Mouse (Mus musculus) heart, postnatal 36 days (tissue): Measurements from ENCODE around the gene Rab5b. TPM values are rescaled to one million over a fixed set of nuclear protein-coding genes. Genes with fewer than 3 reads are reported as not detected.
"Not testable (repeated sequence)": the region's sequence is repeated elsewhere in the genome, so short reads cannot be mapped to it uniquely, and the experiment has no call there.

Experiments used
- DNase-seq, 2 experiments: peaks; one replicate each; pipeline ENCODE4 v3.0.0; 2021 to 2022
- intact Hi-C: fragments of 180-260 bp; cut with DNase I; formaldehyde crosslinking; loops from one replicate; pipeline ENCODE4 v1.15.1; 2025
- total RNA-seq, 2 experiments: library from RNA; stranded (reverse); gene quantifications; 2 replicates each; pipeline ENCODE4 v1.2.3; 2021

The Rab5b gene
- total RNA-seq, 2 experiments from 2014 or later: 80.8 to 81.1 TPM

DNA sequence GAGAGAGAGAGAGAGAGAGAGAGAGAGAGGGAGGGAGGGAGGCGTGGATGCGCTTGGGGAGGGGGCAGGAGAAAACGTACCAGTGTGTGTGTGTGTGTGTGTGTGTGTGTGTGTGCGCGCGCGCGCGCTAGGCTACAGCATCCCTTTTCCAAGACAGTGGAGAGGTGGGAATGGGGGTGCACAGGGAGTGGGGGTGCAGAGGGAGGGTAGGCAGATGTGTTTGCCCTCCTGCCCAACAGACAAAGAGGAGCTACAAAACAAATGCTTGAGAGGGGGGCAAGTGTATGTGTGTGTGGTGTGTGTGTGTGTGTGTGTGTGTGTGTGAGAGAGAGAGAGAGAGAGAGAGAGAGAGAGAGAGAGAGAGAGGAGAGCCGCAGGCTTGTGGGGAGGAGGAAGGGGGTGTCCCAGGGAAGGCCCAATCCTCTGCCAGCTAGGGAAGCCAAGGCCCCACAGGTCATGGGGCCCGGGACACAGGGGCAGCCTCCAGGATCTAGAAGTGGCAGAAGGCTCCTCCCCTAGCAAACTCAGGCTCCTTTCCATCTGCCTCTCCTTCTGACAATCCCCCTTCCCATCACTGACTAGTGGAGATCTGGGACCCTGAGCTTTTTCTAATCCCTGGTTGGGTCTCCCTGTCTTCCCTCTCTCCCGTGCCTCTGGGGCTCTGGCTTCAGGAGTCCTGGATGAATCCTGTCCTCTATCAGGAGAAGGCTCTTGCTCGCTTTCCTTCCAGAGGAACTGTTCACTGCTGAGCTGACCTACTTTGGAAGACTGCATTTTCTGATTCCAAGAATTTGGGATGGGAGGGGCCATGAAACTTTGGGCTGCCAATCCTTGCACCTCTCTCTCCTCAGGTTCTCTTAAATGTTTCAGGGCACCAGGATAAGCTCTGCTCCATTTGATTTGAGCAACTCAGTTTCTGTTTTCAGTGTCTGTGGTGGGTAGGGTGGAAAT lies 49.6 kb downstream of the Rab5b start:
- peak; percentile 15 to 38 for DNase-seq
- intact Hi-C loops: no loop called here

DNA sequence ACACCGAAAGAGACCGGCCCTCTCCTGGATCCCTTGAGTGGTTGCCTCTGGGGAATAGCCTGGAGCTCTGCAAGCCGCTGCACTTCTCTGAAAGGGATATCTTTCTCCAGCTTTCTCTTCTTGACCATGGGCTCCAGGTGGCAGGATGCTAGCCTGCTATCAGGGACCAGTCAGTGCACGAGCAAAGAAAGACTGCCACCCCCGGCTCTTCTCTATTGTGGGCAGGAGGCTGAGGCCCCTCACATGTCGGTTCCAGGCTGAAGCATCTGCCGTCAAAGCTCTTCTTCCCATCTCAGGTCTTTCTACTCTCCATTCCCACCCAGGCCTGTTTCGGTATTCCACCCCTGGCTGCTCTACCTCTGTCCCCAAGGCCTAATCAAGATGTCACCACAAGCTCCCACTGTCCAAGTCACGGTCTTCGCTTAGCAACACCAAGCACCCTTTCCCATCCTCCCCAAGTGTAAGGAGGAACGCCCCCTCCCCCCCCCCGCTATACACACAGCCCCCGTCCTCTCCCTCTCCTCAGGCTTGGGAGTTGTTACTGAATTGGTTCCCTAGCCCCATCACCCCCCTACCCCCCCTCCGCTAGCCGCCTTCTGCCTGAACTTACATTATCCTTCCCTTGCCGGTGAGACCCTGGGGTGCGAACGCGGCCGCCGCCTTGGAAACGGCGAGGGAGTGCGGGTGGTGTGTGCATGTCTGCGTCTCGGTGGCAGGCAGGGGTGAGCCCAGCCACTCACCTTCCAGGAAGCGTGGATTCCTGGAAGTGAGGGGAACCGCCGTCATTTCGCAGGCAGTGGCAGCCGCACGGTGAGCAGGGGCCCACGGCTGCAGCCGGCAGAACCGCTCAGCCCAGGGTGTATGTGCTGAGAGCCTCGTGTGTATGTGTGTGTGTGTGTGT lies 50.7 kb downstream of the Rab5b start, which contains the start of gene Ikzf4:
Gene Ikzf4 (minus strand): TSS at position 881 of the 901 bp plus-strand sequence.
- intact Hi-C loops: no loop called here
- peak; percentile 42 to 49 for DNase-seq

DNA sequence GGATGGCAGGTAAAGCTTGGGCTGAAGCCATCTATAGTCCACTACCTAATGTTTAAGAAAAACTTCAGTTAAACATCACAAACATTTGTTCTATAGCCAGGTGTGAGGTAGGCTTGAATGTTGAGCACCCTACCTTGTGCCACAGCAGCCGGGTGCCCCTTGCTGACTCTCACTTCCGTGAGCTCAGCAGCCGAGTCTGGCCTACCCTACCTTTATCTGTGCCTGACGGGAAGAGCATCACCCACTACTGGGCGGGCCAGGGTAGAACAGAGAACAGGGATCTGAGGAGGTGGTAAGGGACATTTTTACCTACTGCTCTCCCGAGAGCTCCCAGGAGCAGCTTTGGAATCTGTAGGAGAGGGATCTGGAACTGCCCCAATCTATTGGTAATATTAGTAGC lies 53.3 kb downstream of the Rab5b start:
- no peak for DNase-seq

DNA sequence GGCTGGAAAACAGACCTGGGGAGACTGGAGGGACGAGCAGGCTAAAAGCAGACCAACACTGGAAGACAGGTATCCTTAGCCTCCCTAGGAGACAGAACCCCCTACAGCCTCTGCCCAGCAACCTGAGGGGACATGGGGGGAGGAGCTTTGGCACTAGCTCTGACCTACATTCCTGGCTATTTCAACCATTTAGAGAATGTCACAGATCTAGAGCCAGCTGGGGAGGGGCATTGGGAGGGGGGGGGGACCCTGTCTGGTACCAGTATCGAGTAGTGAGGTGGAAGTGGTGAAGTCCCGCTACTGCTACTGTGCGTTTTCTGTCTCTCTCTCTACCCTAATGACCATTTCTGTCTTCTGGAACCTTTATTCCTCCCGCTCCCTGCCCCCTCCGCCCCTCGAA lies 54.2 kb downstream of the Rab5b start:
- DNase-seq: no peak
- intact Hi-C loops: no loop called here

More for the DNA sequence above, 53.3 kb downstream of the Rab5b start:
- intact Hi-C loops: no loop called here

DNA sequence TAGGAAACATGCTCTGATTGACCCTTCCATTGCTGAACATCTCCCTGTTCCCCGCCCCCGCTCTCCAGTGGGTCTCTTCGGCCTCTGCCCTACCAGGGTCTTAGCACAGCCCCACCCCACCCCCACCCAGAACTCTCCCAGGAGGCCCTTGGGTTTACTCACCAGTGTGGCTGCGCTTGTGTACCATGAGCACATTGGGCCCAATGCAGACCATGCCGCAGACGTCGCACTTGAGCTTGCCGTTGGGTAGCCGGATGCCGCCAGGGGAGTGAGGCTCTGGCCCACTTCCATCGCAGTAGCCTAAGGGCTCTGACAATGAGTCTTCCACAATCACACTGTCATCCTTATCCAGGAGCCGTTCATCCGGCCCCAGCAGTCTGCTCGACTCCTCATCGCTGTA lies 55.2 kb downstream of the Rab5b start:
- intact Hi-C loops: no loop called here
- DNase-seq: no peak

DNA sequence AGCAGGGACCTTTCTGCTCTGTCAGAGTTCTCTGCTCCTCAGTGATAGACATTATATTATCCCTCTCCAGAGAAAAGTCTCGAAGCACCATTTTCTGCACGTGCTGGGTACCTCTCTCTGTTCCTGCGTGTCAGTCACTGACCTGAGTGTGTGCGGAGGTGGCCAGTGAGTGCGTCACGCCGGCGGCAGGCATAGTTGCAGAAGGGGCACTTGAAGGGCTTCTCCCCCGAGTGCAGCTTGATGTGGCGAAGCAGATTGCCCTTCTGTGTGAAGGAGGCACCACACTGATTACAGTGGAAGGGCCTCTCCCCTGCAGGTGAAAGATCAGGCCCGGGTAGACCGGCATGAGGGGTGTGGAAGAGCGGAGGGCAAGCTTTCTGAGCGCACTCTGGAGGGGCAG lies 56.1 kb downstream of the Rab5b start:
- intact Hi-C loops: no loop called here

DNA sequence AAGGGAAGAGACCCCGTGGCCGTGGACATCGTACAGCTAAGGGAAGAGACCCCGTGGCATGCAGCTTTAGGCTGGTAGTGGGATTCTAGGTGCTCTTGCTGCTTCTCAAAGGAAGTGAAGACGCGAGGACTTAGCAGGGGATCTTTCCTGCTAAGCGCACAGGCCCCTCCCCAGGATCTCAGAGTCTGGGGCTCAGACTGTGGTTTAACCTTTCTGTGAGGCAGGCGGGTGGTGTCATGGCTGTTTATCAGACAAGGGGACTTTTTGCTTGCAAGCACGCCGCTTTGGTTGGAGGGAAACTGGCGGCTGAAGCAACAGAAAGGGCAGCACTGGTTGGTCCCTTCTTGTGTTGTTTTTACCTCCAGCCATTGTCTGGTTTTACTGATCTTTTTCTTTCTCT lies 59.1 kb downstream of the Rab5b start:
- DNase-seq: no peak
- intact Hi-C loops: no loop called here

More for the DNA sequence above, 56.1 kb downstream of the Rab5b start:
- DNase-seq: no peak

DNA sequence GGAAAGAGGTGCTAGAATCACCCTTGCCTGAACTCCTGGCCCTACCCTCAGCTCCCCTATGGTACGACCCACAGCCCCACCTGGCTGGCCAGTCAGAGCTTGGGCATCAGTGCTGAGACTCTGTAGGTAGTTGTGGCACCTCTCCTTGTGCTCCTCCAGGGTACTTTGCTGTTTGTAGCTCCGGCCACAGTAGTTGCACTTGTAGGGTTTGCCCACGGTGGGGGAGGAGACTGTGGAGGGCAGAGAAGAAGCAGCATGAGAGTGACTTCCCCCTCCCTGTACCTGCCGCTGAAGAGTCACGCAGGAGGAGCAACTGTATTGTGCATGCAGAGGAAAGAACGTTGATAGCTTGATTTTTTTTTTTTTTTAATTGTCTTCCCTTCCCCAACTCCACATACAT lies 59.5 kb downstream of the Rab5b start:
- DNase-seq: no peak
- intact Hi-C loops: no loop called here

DNA sequence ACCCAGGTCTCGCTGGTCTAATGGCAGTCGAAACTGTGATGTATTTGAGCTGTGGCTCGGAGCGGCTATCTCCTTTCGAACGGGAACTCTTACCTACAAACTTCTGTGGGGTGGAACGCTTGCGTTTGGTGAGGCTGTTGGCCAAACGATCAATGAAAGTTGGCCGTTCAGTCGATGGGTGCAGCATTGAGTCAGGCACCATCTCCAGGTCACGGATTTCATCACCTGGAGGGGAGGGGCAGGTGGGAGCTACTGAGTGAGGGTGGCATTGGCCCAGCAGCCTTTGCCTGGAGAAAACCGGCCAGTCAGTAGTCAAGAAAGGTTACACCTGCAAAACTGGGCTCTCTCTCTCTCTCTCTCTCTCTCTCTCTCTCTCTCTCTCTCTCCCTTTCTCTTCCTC lies 60.4 kb downstream of the Rab5b start:
- no peak for DNase-seq
- intact Hi-C loops: no loop called here

DNA sequence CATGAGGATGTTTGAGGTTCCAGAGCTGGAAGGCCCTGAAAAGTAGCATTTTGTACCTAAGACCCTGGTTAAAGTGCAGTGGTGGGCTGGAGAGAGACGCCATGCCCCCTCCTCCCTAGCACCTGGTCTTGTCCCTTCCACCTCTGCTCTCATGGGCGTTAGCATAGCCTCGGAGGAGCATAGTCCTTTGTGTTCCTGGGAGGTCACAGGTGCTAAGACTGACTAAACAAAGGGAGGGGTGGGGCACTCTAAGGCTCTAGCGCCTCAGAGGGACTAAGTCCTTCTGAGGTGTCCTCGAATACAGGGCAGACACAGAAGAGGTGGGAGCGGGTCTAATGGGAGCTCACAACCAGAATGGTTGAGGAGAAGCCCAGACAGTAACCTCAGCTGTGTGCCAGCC lies 64.5 kb downstream of the Rab5b start:
- intact Hi-C loops: no loop called here
- no peak for DNase-seq

DNA sequence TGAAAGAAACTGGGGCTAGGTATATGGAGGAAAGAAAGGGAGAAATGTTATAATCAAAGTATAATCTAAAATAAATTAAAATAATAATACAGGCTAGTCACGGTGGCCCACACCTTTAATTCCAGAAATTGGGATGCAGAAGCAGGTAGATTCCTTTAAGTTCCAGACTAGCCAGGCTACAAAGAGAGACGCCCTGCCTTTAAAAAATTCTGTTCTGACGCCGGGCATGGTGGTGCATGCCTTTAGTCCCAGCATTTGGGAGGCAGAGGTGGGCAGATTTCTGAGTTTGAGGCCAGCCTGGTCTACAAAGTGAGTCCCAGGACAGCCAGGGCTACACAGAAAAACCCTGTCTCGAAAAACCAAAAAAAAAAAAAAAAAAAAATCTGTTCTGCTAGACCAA lies 65.8 kb downstream of the Rab5b start:
- intact Hi-C loops, DNase-seq: not testable (repeated sequence)

DNA sequence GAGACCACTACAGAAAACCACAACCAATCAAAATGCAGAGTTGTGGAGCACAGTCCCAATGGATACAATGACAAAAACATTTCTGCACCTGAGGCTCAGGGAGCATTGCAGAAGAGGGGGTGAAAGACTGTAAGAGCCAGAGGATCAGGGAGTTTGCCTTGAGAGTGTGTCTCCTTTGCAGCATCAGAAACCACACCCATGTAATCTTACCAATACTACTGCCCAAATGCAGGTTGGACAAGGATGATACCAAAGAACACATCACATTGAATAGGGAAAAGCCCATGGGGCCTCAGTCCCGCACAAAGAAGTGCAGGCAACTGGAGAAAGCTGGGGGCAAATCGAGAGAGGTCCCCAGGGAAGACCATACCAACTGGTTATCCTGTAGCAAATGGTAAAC lies 66.3 kb downstream of the Rab5b start:
- intact Hi-C loops: loop anchor here (5.0 to 10.0 kb wide), 4 partner anchors 77 to 265 kb away; partner anchors contain the start of genes Gdf11 and Pym1
- DNase-seq: no peak

DNA sequence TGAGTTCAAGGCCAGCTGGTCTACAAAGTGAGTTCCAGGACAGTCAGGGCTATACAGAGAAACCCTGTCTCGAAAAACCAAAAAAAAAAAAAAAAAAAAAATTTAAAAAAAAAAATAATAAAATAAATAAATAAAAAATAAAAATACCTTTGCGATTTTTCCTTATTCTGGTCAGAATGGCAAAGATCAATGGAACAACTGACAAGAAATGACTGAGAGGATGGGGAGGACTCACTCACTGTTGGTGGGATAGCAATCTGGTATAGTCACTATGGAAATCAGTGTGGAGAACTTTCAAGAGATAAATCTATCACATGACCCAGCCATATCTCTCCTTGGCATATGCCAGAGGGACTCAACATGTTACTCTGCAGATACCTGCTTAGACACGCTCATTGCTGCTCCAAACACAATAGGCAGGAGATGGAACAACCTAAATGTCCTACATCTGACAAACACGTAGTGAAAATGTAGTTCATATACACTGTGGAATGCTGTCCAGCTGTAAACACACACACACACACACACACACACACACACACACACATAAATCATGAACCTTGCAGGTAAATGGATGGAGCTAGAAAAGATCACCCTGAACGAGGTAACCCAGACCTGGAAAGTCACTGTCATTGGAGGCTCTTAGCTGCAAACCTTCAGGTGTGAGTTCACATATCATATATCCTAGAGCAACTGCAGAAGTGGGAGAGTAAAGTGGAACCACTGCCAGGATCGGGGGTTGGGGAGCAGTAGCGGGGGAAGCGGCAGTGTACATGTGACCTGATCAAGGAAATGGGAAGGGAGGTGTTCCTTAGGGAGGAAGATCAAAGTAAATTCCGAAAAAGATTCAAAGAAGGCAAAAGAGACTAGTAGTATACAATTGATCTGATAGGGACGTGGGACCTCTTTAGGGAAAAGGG lies 68.4 kb downstream of the Rab5b start:
- intact Hi-C loops: loop anchor here (2.0 to 10.0 kb wide), 5 partner anchors 61 to 267 kb away; partner anchors contain the start of genes Gdf11 and Pym1
- DNase-seq: no peak

Other genes starting within 250 kb of the Rab5b start
- gene Smarcc2, start 237.0 kb downstream of the Rab5b start, total RNA-seq: 10 to 100 TPM; 79.8 to 82.7 TPM
- gene Myl6, start 202.1 kb downstream of the Rab5b start, total RNA-seq: 100 to 1,000 TPM; 267 to 286 TPM
- 1 to 10 TPM; 2.8 to 3.2 TPM for gene Myl6b, start 197.6 kb downstream of the Rab5b start, total RNA-seq
- gene Esyt1, start 170.4 kb downstream of the Rab5b start, total RNA-seq: 10 to 100 TPM; 19.3 TPM
- gene Zc3h10, start 148.5 kb downstream of the Rab5b start, total RNA-seq: 1 to 10 TPM; 7.2 to 8.8 TPM
- gene Rpl41, start 147.0 kb downstream of the Rab5b start, total RNA-seq: 1,000 to 10,000 TPM; 1,509 to 1,535 TPM
- 10 to 100 TPM; 43.4 to 50.5 TPM for gene Pa2g4, start 130.3 kb downstream of the Rab5b start, total RNA-seq
- 1 to 10 TPM; 8.9 to 9.2 TPM for gene Erbb3, start 106.6 kb downstream of the Rab5b start, total RNA-seq
- 100 to 1,000 TPM; 246 to 289 TPM for gene Rps26, start 69.5 kb downstream of the Rab5b start, total RNA-seq
- gene Ikzf4, start 50.3 kb downstream of the Rab5b start, total RNA-seq: under 1 TPM; 0.62 to 0.69 TPM
- gene Suox, start 22.2 kb downstream of the Rab5b start, total RNA-seq: 10 to 100 TPM; 23.7 to 27.0 TPM
- under 1 TPM; 0.46 to 0.50 TPM for gene Pmel, start 7.9 kb upstream of the Rab5b start, total RNA-seq
- gene Cdk2, start 8.8 kb upstream of the Rab5b start, total RNA-seq: 10 to 100 TPM; 13.8 to 13.9 TPM
- 10 to 100 TPM; 11.5 to 12.8 TPM for gene Dgka, start 48.6 kb upstream of the Rab5b start, total RNA-seq
- 1 to 10 TPM; 7.8 to 9.7 TPM for gene Pym1, start 51.6 kb upstream of the Rab5b start, total RNA-seq
- gene Mmp19, start 94.6 kb upstream of the Rab5b start, total RNA-seq: 1 to 10 TPM; 3.5 to 4.0 TPM
- gene Dnajc14, start 107.8 kb upstream of the Rab5b start, total RNA-seq: 10 to 100 TPM; 32.8 to 36.4 TPM
- 1 to 10 TPM; 6.8 to 7.0 TPM for gene Tmem198b, start 108.1 kb upstream of the Rab5b start, total RNA-seq
- 10 to 100 TPM; 38.0 to 39.1 TPM for gene Sarnp, start 121.1 kb upstream of the Rab5b start, total RNA-seq
- 1 to 10 TPM; 7.9 to 8.0 TPM for gene Ormdl2, start 125.4 kb upstream of the Rab5b start, total RNA-seq
- 1 to 10 TPM; 1.9 to 2.8 TPM for gene Gdf11, start 195.5 kb upstream of the Rab5b start, total RNA-seq
- gene Cd63, start 204.7 kb upstream of the Rab5b start, total RNA-seq: 100 to 1,000 TPM; 117 to 143 TPM
- gene Rdh5, start 226.6 kb upstream of the Rab5b start, total RNA-seq: 1 to 10 TPM; 6.4 to 7.5 TPM
- gene Bloc1s1, start 227.8 kb upstream of the Rab5b start, total RNA-seq: 100 to 1,000 TPM; 184 to 206 TPM
- 100 to 1,000 TPM; 160 to 167 TPM for gene Itga7, start 237.6 kb upstream of the Rab5b start, total RNA-seq